Mouse (Mus musculus): ENCODE data around the gene Htra3.

Htra3 gene

GRCm38 (mm10) chr5:35695815-35696214, 16.2 kb upstream of the Htra3 start:
- DNase-seq (ENCODE audit: low spot score in 2 of 2) = no peak

- no peak for DNase-seq (ENCODE audit: low spot score in 2 of 2)
These were observed 14.1 kb upstream of the Htra3 start for GRCm38 (mm10) chr5:35693638-35694037.

GRCm38 (mm10) chr5:35691246-35691645, 11.7 kb upstream of the Htra3 start:
- no peak for DNase-seq (ENCODE audit: low spot score in 2 of 2)

- no peak for DNase-seq (ENCODE audit: low spot score in 2 of 2)
These were observed 11.0 kb upstream of the Htra3 start for GRCm38 (mm10) chr5:35690485-35691165.

GRCm38 (mm10) chr5:35689374-35689773, 9.8 kb upstream of the Htra3 start:
- DNase-seq (ENCODE audit: low spot score in 2 of 2) = no peak

- DNase-seq (ENCODE audit: low spot score in 2 of 2) = no peak
These were observed 9.3 kb upstream of the Htra3 start for GRCm38 (mm10) chr5:35688851-35689250.

- DNase-seq (ENCODE audit: low spot score in 2 of 2) = no peak
These were observed 7.5 kb upstream of the Htra3 start for GRCm38 (mm10) chr5:35687098-35687497.

GRCm38 (mm10) chr5:35686336-35686735, 6.8 kb upstream of the Htra3 start:
- no peak for DNase-seq (ENCODE audit: low spot score in 2 of 2)

GRCm38 (mm10) chr5:35685079-35685478, 5.5 kb upstream of the Htra3 start:
- no peak for DNase-seq (ENCODE audit: low spot score in 2 of 2)

- no peak for DNase-seq (ENCODE audit: low spot score in 2 of 2)
These were observed 1.4 kb upstream of the Htra3 start for GRCm38 (mm10) chr5:35680958-35681357.

GRCm38 (mm10) chr5:35676964-35677363, 2.6 kb downstream of the Htra3 start:
- DNase-seq (ENCODE audit: low spot score in 2 of 2) = no peak

GRCm38 (mm10) chr5:35674081-35674555, 5.5 kb downstream of the Htra3 start:
- no peak for DNase-seq (ENCODE audit: low spot score in 2 of 2)

- no peak for DNase-seq (ENCODE audit: low spot score in 2 of 2)
These were observed 6.5 kb downstream of the Htra3 start for GRCm38 (mm10) chr5:35673086-35673485.

GRCm38 (mm10) chr5:35672581-35672980, 7.0 kb downstream of the Htra3 start:
- DNase-seq (ENCODE audit: low spot score in 2 of 2) = no peak

- DNase-seq (ENCODE audit: low spot score in 2 of 2) = no peak
These were observed 8.1 kb downstream of the Htra3 start for GRCm38 (mm10) chr5:35671474-35671891.

- DNase-seq (ENCODE audit: low spot score in 2 of 2) = no peak
These were observed 9.2 kb downstream of the Htra3 start for GRCm38 (mm10) chr5:35670412-35670801.

- no peak for DNase-seq (ENCODE audit: low spot score in 2 of 2)
These were observed 9.7 kb downstream of the Htra3 start for GRCm38 (mm10) chr5:35669747-35670411.

GRCm38 (mm10) chr5:35666152-35666551, 13.4 kb downstream of the Htra3 start:
- no peak for DNase-seq (ENCODE audit: low spot score in 2 of 2)

GRCm38 (mm10) chr5:35662021-35662545, 17.5 kb downstream of the Htra3 start:
- DNase-seq (ENCODE audit: low spot score in 2 of 2) = no peak

GRCm38 (mm10) chr5:35661210-35661609, 18.4 kb downstream of the Htra3 start:
- no peak for DNase-seq (ENCODE audit: low spot score in 2 of 2)

- no peak for DNase-seq (ENCODE audit: low spot score in 2 of 2)
These were observed 20.1 kb downstream of the Htra3 start for GRCm38 (mm10) chr5:35659503-35659902.

GRCm38 (mm10) chr5:35655753-35656485, 23.7 kb downstream of the Htra3 start:
- no peak for DNase-seq (ENCODE audit: low spot score in 2 of 2)
